Mouse (Mus musculus): ENCODE measurements at regions not wholly inside any gene's neighbourhood (a gene's known extent, or its start where the extent isn't known, plus 50 kb on each side); places are given as distances from the start of the nearest gene placed in this dataset.

DNA sequence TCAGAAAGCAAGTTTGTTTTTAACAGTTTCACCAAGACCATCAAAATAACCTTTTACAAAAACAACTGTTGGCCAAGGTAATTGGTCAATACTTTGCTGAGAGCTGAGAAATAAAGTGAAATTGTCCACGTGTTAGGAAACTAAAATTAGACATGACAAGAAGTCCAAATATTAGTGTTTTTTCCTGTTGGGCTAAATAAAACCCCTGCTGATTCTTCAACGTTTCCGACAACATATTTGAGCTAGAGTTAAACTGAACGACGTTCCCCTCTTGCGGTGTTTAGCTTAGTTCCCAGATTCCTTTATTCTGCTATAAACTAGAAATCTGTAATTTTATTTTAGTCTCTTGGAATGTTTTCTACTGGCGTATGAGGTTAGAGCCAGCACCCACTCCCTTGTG, 183.3 kb downstream of the Plk2 start:
- in situ Hi-C loops (cut with MboI; ENCODE audit: unreplicated experiment in 2 of 2): no loop called here

GRCm38 (mm10) chr13:110580166-110580565, 185.3 kb downstream of the Plk2 start:
- in situ Hi-C loops (cut with MboI; ENCODE audit: unreplicated experiment in 2 of 2): no loop called here

DNA sequence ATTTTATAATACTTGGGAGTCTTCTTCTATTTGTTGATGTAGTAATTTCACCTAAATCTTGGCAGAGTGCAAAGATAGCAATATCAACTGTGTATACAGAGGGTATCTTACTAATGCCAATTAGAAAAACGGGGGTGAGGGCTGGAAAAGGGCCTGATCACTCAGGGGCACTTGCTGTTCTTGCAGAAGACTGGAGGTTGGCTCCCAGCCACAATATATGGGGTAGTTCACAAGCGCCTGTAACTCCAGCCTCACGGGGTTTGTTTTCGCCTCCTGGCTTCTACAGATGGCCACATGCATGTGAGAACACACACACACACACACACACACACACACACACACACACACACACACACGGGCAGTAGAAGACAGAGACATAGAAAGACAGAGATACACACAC, 185.7 kb downstream of the Plk2 start:
- in situ Hi-C loops (cut with MboI; ENCODE audit: unreplicated experiment in 2 of 2): no loop called here

- in situ Hi-C loops (cut with MboI; ENCODE audit: unreplicated experiment in 2 of 2): no loop called here
These were observed 189.9 kb downstream of the Plk2 start for GRCm38 (mm10) chr13:110584765-110585164.

DNA sequence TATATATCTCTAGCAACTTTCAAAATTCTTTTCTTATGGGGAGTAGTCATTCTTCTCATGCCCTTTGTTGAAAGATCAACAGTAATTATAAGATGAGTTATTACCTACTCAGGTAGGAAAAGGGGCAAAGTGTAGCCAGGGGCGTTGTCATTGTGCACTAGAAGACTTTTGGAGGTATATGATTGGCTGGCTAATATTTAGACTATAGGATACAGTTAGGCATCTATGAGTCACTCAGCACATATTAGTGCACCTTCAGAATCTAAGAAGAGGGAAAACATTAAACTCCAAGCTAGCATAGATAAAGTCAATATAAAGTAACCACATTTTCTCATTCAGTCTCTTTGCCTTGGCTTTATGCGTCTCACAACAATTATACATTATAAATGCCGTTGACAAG, 199.8 kb downstream of the Plk2 start:
- in situ Hi-C loops (cut with MboI; ENCODE audit: unreplicated experiment in 2 of 2): no loop called here

DNA sequence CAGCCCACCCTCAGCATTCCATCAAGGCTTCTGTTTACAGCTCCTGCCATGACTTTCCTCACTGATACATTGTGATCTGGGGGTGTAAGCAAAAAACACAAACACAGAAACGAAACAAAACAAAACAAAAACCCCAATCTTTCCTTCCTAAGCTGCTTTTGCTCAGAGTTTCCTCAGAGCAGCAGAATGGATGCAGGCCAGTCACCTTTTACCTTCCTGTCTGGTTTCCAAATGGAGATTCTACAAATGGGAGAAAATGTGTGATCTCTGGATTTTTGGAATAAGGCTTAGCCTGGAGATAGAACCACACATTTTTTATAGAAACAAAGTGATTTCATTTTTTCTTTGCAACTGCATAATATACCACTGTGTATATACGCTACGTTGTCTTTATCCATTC, 204.8 kb downstream of the Plk2 start:
- in situ Hi-C loops (cut with MboI; ENCODE audit: unreplicated experiment in 2 of 2): no loop called here

- in situ Hi-C loops (cut with MboI; ENCODE audit: unreplicated experiment in 2 of 2): no loop called here
These were observed 205.5 kb downstream of the Plk2 start for GRCm38 (mm10) chr13:110600377-110600776.

DNA sequence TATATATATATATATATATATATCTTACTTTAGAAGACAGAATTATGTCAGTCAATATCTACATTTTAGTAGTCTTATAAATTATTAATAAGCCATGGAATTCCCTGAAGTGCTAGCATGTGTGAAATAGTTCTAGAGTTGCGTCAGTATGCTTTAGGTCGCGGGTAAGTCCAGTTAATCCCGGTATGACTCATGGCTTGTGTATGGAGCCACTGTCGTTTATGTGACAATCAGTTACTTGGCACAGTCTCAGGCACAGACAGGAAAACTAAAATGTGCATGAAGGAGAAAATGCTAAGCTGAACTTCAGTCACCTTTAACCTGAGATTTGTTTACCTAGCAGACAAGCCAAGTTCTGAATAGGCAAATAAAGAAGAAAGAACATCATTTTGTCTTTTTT, 206.5 kb downstream of the Plk2 start:
- in situ Hi-C loops (cut with MboI; ENCODE audit: unreplicated experiment in 2 of 2): no loop called here

- in situ Hi-C loops (cut with MboI; ENCODE audit: unreplicated experiment in 2 of 2): no loop called here
These were observed 207.0 kb downstream of the Plk2 start for GRCm38 (mm10) chr13:110601840-110602239.

- in situ Hi-C loops (cut with MboI; ENCODE audit: unreplicated experiment in 2 of 2): no loop called here
These were observed 208.0 kb downstream of the Plk2 start for GRCm38 (mm10) chr13:110602894-110603293.

DNA sequence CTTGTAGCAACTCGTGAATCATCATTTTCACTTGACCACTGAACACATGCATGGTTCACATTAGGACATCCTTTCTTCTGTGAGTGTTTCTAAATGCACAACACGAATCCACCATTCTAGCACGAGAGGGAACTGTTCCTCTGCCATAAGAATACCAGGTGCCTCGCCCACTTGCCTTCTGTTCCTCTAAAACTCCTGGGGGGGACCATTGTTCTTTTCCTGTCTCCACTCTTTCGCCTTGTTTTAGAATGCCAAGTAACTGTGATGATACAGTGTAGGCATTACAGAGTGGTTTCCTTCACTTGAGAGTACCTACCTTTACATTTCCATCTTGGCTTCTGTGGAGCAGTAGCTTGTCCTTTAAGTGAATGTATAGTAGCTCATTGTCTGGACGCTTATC, 224.2 kb downstream of the Plk2 start:
- in situ Hi-C loops (cut with MboI; ENCODE audit: unreplicated experiment in 2 of 2): no loop called here

GRCm38 (mm10) chr13:110627136-110627535, 232.3 kb downstream of the Plk2 start:
- in situ Hi-C loops (cut with MboI; ENCODE audit: unreplicated experiment in 2 of 2): no loop called here

GRCm38 (mm10) chr13:110627732-110628131, 232.9 kb downstream of the Plk2 start:
- in situ Hi-C loops (cut with MboI; ENCODE audit: unreplicated experiment in 2 of 2): no loop called here

- in situ Hi-C loops (cut with MboI; ENCODE audit: unreplicated experiment in 2 of 2): no loop called here
These were observed 233.4 kb downstream of the Plk2 start for GRCm38 (mm10) chr13:110628201-110628600.

- in situ Hi-C loops (cut with MboI; ENCODE audit: unreplicated experiment in 2 of 2): no loop called here
These were observed 238.5 kb downstream of the Plk2 start for GRCm38 (mm10) chr13:110633261-110633781.

DNA sequence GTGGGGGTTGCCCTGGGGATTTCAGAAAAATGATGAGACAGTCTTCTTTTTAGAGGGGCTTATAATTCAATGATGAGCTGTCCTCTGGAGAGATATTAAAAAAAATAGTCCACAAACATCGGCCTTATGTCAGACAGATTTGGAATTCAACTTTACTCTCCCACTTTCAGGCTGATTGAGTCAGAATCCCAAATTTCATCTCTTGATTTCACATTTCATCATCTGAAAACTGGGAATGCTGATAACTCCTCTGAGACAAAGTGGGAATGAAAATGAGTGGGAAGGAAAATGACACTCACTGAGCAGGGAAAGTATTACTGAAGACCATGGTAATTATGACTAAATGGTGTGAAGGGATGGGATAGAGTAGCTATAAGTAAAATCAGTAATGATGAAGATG, 239.1 kb downstream of the Plk2 start:
- in situ Hi-C loops (cut with MboI; ENCODE audit: unreplicated experiment in 2 of 2): no loop called here

GRCm38 (mm10) chr13:110642792-110643191, 247.9 kb downstream of the Plk2 start:
- in situ Hi-C loops (cut with MboI; ENCODE audit: unreplicated experiment in 2 of 2): no loop called here

GRCm38 (mm10) chr13:110643198-110643896, 248.5 kb downstream of the Plk2 start:
- in situ Hi-C loops (cut with MboI; ENCODE audit: unreplicated experiment in 2 of 2): no loop called here

GRCm38 (mm10) chr13:110643897-110644213, 249.0 kb downstream of the Plk2 start:
- in situ Hi-C loops (cut with MboI; ENCODE audit: unreplicated experiment in 2 of 2): no loop called here

DNA sequence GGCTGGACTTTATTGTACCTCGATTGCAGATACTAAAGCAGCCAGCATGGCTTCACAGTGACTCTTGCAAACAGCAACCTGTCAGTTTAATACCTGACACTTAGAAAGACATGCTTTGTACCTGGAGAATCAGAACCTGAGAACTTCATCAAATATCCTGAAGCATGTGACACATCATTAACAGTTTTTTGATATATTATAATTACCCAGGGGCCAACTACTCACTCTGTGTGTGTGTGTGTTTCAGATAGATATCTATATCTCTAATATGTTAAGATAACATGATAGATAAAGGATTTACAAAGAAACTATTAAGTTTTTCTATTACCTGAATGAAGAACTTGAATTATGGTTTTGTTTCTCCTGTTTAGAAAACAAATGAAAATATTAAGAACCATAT, 254.5 kb downstream of the Plk2 start:
- in situ Hi-C loops (cut with MboI; ENCODE audit: unreplicated experiment in 2 of 2): no loop called here

- in situ Hi-C loops (cut with MboI; ENCODE audit: unreplicated experiment in 2 of 2): no loop called here
These were observed 255.1 kb downstream of the Plk2 start for GRCm38 (mm10) chr13:110649870-110650497.

GRCm38 (mm10) chr13:110652201-110652600, 257.4 kb downstream of the Plk2 start:
- in situ Hi-C loops (cut with MboI; ENCODE audit: unreplicated experiment in 2 of 2): no loop called here
